Mouse (Mus musculus) embryonic facial prominence, embryonic 13.5 days (tissue): ENCODE results near the gene Senp6. TPM values are rescaled to one million over a fixed set of nuclear protein-coding genes. Genes with fewer than 3 reads are reported as not detected.

Experiments used
- ATAC-seq: fragments of 200-750 bp; cut with Nextera tagmentation; 2 replicates; pipeline ENCODE4 v1.8.0; 2017; ENCODE audit warnings: low read depth; ENCODE audit not compliant: insufficient number of reproducible peaks, insufficient read depth, low FRiP score, low TSS enrichment
- H3K27ac ChIP-seq: fragments of 300-500 bp; sonication (generic); 2 replicates; pipeline ENCODE4 v1.5.1; 2015; ENCODE audit warnings: moderate library complexity, mild to moderate bottlenecking, inconsistent platforms
- H3K27me3 ChIP-seq: fragments of 300-500 bp; sonication (generic); 2 replicates; pipeline ENCODE4 v1.6.1; 2015; ENCODE audit warnings: mild to moderate bottlenecking, inconsistent platforms
- H3K36me3 ChIP-seq: fragments of 300-500 bp; sonication (generic); 2 replicates; pipeline ENCODE4 v1.6.1; 2015; ENCODE audit warnings: mild to moderate bottlenecking, inconsistent platforms
- H3K4me1 ChIP-seq: fragments of 300-500 bp; sonication (generic); 2 replicates; pipeline ENCODE4 v1.6.1; 2015; ENCODE audit warnings: inconsistent platforms
- H3K4me2 ChIP-seq: fragments of 300-500 bp; sonication (generic); 2 replicates; pipeline ENCODE4 v1.6.1; 2015; ENCODE audit warnings: moderate library complexity, mild to moderate bottlenecking, inconsistent platforms
- H3K4me3 ChIP-seq: fragments of 300-500 bp; sonication (generic); 2 replicates; pipeline ENCODE4 v1.5.1; 2015; ENCODE audit warnings: mild to moderate bottlenecking, inconsistent platforms
- H3K9ac ChIP-seq: fragments of 300-500 bp; sonication (generic); 2 replicates; pipeline ENCODE4 v1.6.1; 2015; ENCODE audit warnings: mild to moderate bottlenecking, inconsistent platforms
- H3K9me3 ChIP-seq: fragments of 300-500 bp; sonication (generic); 2 replicates; pipeline ENCODE4 v1.6.1; 2016; ENCODE audit warnings: inconsistent platforms
- WGBS: fragments of 180-500 bp; shearing (Covaris S2); methylation state at CpG from one replicate; pipeline ENCODE4 v1.1.7; 2015; ENCODE audit warnings: mixed read lengths; 5-methylcytosine and 5-hydroxymethylcytosine counted together
- polyA plus RNA-seq: library from polyadenylated mRNA; unstranded; fragments of >200 nt; fragmentation: Nextera tagmentation; extraction: Ambion mirVana; gene quantifications from 2 replicates; pipeline ENCODE4 v1.2.1, GENCODE M21; 2015

Senp6 gene
- polyA plus RNA-seq, 1 experiment from 2014 or later, result 62.6 TPM

- Histone ChIP-seq H3K36me3 (no peaks in the 10 kb centered on the region), H3K4me3 (no peak overlapping the region), H3K4me1 (peaks cover 4% of the 10 kb centered on the region; the same call in 1 of the 2 replicates), H3K27ac (no peak overlapping the region), H3K9me3 (no peaks in the 10 kb centered on the region), H3K27me3 (no peaks in the 10 kb centered on the region), H3K9ac (no peak overlapping the region), H3K4me2 (no peak overlapping the region)
- no peak for ATAC-seq
- WGBS, result 41% methylated on average over 9 of the region's 9 CpGs
Measured at GRCm38 (mm10) chr9:80173629-80174028, 106.9 kb downstream of the Senp6 start.

- no peak for ATAC-seq
- no peak overlapping the region for H3K9ac ChIP-seq
- WGBS, result 84% methylated on average over 13 of the region's 13 CpGs
- no peak overlapping the region for H3K4me2 ChIP-seq
- H3K4me3 ChIP-seq, result no peak overlapping the region
- H3K4me1 ChIP-seq, result peaks cover 4% of the 10 kb centered on the region; the same call in 1 of the 2 replicates
- H3K9me3 ChIP-seq, result no peaks in the 10 kb centered on the region
- no peak overlapping the region for H3K27ac ChIP-seq
- H3K27me3 ChIP-seq, result no peaks in the 10 kb centered on the region
- no peaks in the 10 kb centered on the region for H3K36me3 ChIP-seq
Measured at GRCm38 (mm10) chr9:80176696-80177478, 110.2 kb downstream of the Senp6 start.

GRCm38 (mm10) chr9:80178670-80179069 lies 112.0 kb downstream of the Senp6 start:
- 88% methylated on average over 2 of the region's 2 CpGs for WGBS
- Histone ChIP-seq H3K4me3 (no peak overlapping the region), H3K27me3 (no peaks in the 10 kb centered on the region), H3K9me3 (no peaks in the 10 kb centered on the region), H3K4me2 (no peak overlapping the region), H3K36me3 (no peaks in the 10 kb centered on the region), H3K27ac (no peak overlapping the region), H3K4me1 (peaks cover 1% of the 10 kb centered on the region; the same call in 1 of the 2 replicates), H3K9ac (no peak overlapping the region)
- no peak for ATAC-seq

- H3K36me3 ChIP-seq, result no peaks in the 10 kb centered on the region
- H3K4me1 ChIP-seq, result no peaks in the 10 kb centered on the region
- no peaks in the 10 kb centered on the region for H3K9me3 ChIP-seq
- H3K4me3 ChIP-seq, result no peak overlapping the region
- H3K27me3 ChIP-seq, result no peaks in the 10 kb centered on the region
- WGBS, result 69% methylated on average over 4 of the region's 4 CpGs
- H3K4me2 ChIP-seq, result no peak overlapping the region
- no peak overlapping the region for H3K9ac ChIP-seq
- no peak overlapping the region for H3K27ac ChIP-seq
- ATAC-seq, result no peak
Measured at GRCm38 (mm10) chr9:80179688-80180087, 113.0 kb downstream of the Senp6 start.

GRCm38 (mm10) chr9:80180771-80181170 lies 114.1 kb downstream of the Senp6 start:
- no peak for ATAC-seq
- WGBS, result 86% methylated on average over 5 of the region's 5 CpGs
- H3K4me2 ChIP-seq, result no peak overlapping the region
- H3K4me3 ChIP-seq, result no peak overlapping the region
- no peaks in the 10 kb centered on the region for H3K36me3 ChIP-seq
- H3K9ac ChIP-seq, result no peak overlapping the region
- H3K27me3 ChIP-seq, result no peaks in the 10 kb centered on the region
- H3K27ac ChIP-seq, result no peak overlapping the region
- H3K9me3 ChIP-seq, result no peaks in the 10 kb centered on the region
- no peaks in the 10 kb centered on the region for H3K4me1 ChIP-seq

- no peak overlapping the region for H3K4me2 ChIP-seq
- no peaks in the 10 kb centered on the region for H3K4me1 ChIP-seq
- H3K27ac ChIP-seq, result no peak overlapping the region
- no peaks in the 10 kb centered on the region for H3K36me3 ChIP-seq
- 86% methylated on average over 1 of the region's 1 CpGs for WGBS
- no peak overlapping the region for H3K4me3 ChIP-seq
- no peaks in the 10 kb centered on the region for H3K27me3 ChIP-seq
- ATAC-seq, result no peak
- H3K9ac ChIP-seq, result no peak overlapping the region
- H3K9me3 ChIP-seq, result no peaks in the 10 kb centered on the region
Measured at GRCm38 (mm10) chr9:80181692-80182091, 115.0 kb downstream of the Senp6 start.

- no peaks in the 10 kb centered on the region for H3K27me3 ChIP-seq
- no peak overlapping the region for H3K4me2 ChIP-seq
- H3K9me3 ChIP-seq, result no peaks in the 10 kb centered on the region
- H3K9ac ChIP-seq, result no peak overlapping the region
- no peaks in the 10 kb centered on the region for H3K36me3 ChIP-seq
- H3K27ac ChIP-seq, result no peak overlapping the region
- no peak for ATAC-seq
- H3K4me1 ChIP-seq, result no peaks in the 10 kb centered on the region
- no peak overlapping the region for H3K4me3 ChIP-seq
- 74% methylated on average over 5 of the region's 5 CpGs for WGBS
Measured at GRCm38 (mm10) chr9:80184138-80184537, 117.4 kb downstream of the Senp6 start.

- H3K27me3 ChIP-seq, result no peaks in the 10 kb centered on the region
- H3K27ac ChIP-seq, result no peak overlapping the region
- H3K4me3 ChIP-seq, result no peak overlapping the region
- ATAC-seq, result no peak
- no peak overlapping the region for H3K4me2 ChIP-seq
- WGBS, result 51% methylated on average over 3 of the region's 3 CpGs
- H3K9me3 ChIP-seq, result no peaks in the 10 kb centered on the region
- no peak overlapping the region for H3K9ac ChIP-seq
- no peaks in the 10 kb centered on the region for H3K36me3 ChIP-seq
- no peaks in the 10 kb centered on the region for H3K4me1 ChIP-seq
Measured at GRCm38 (mm10) chr9:80185737-80186136, 119.0 kb downstream of the Senp6 start.

- 93% methylated on average over 8 of the region's 8 CpGs for WGBS
- H3K36me3 ChIP-seq, result no peaks in the 10 kb centered on the region
- no peak for ATAC-seq
- H3K4me3 ChIP-seq, result no peak overlapping the region
- no peaks in the 10 kb centered on the region for H3K4me1 ChIP-seq
- no peak overlapping the region for H3K27ac ChIP-seq
- H3K4me2 ChIP-seq, result no peak overlapping the region
- no peaks in the 10 kb centered on the region for H3K9me3 ChIP-seq
- H3K27me3 ChIP-seq, result no peaks in the 10 kb centered on the region
- H3K9ac ChIP-seq, result no peak overlapping the region
Measured at GRCm38 (mm10) chr9:80186693-80187092, 120.0 kb downstream of the Senp6 start.

GRCm38 (mm10) chr9:80188324-80188893 lies 121.7 kb downstream of the Senp6 start:
- no peaks in the 10 kb centered on the region for H3K36me3 ChIP-seq
- WGBS, result 53% methylated on average over 5 of the region's 5 CpGs
- H3K4me2 ChIP-seq, result no peak overlapping the region
- no peak overlapping the region for H3K9ac ChIP-seq
- no peak for ATAC-seq
- no peaks in the 10 kb centered on the region for H3K9me3 ChIP-seq
- no peaks in the 10 kb centered on the region for H3K27me3 ChIP-seq
- H3K4me1 ChIP-seq, result 0 out of 2 replicates have a peak, but pooled peaks cover 5% of the 10 kb centered on the region
- no peak overlapping the region for H3K4me3 ChIP-seq
- no peak overlapping the region for H3K27ac ChIP-seq

- 76% methylated on average over 6 of the region's 6 CpGs for WGBS
- H3K36me3 ChIP-seq, result no peaks in the 10 kb centered on the region
Measured at GRCm38 (mm10) chr9:80191240-80191639, 124.5 kb downstream of the Senp6 start.

GRCm38 (mm10) chr9:80192324-80192723 lies 125.6 kb downstream of the Senp6 start:
- Histone ChIP-seq H3K27me3 (no peaks in the 10 kb centered on the region), H3K36me3 (no peaks in the 10 kb centered on the region), H3K9me3 (no peaks in the 10 kb centered on the region), H3K9ac (no peak overlapping the region), H3K27ac (no peak overlapping the region), H3K4me1 (peaks cover 16% of the 10 kb centered on the region), H3K4me3 (no peak overlapping the region), H3K4me2 (no peak overlapping the region)
- ATAC-seq, result peak; percentile 76
- 77% methylated on average over 10 of the region's 10 CpGs for WGBS

More at GRCm38 (mm10) chr9:80191240-80191639, 124.5 kb downstream of the Senp6 start:
- H3K27me3 ChIP-seq, result no peaks in the 10 kb centered on the region
- no peak overlapping the region for H3K4me3 ChIP-seq
- no peaks in the 10 kb centered on the region for H3K9me3 ChIP-seq
- no peak for ATAC-seq
- H3K27ac ChIP-seq, result no peak overlapping the region
- H3K9ac ChIP-seq, result no peak overlapping the region
- H3K4me1 ChIP-seq, result peaks cover 11% of the 10 kb centered on the region
- H3K4me2 ChIP-seq, result no peak overlapping the region
